Mouse (Mus musculus) effector memory CD4-positive, alpha-beta T cell, adult 5 months (primary cell): Measurements from ENCODE around the gene Fam160a1. TPM values are rescaled to one million over a fixed set of nuclear protein-coding genes. Genes with fewer than 3 reads are reported as not detected.

Experiments
- polyA plus RNA-seq: library from polyadenylated mRNA; unstranded; fragments of 100-300 nt; shearing (Covaris generic); gene quantifications from one replicate; pipeline ENCODE4 v1.2.1, GENCODE M21; 2017

Gene Fam160a1
- polyA plus RNA-seq, result 0.34 TPM

DNA sequence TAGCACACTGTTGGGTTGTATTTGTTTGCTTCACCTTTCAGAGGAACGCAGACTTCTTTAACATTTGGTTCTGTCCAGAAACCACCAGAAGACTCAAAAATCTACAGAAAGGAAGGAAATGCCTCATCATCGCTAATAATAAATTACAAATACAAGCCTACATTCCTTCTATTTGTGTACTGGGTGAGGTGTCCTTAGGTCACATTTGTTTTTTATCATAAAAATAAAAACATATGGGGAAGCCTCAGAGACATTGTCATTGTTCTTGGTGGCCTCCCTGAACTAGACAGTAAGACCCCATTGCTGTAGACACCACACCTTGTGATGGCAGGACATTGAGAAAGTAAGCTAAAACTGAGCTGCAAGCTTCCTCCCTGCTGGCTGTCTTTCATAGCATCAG, at the start of gene Fam160a1:
TSS of gene Fam160a1 (minus strand) at position 101 of the 400 bp plus-strand sequence.

Other genes with a start within 250 kb of the Fam160a1 start
- 9.6 TPM for gene Gatb, start 243.2 kb downstream of the Fam160a1 start, polyA plus RNA-seq
- 0.54 TPM for gene Glt28d2, start 70.2 kb upstream of the Fam160a1 start, polyA plus RNA-seq
- gene Gm37240, start 70.2 kb upstream of the Fam160a1 start, polyA plus RNA-seq, result 0.74 TPM
- 3.7 TPM for gene Sh3d19, start 153.8 kb upstream of the Fam160a1 start, polyA plus RNA-seq
- not detected for gene Prss48, start 185.2 kb upstream of the Fam160a1 start, polyA plus RNA-seq